Mouse (Mus musculus): ENCODE data around the gene Zfp579.

GRCm38 (mm10) chr7:4988250-4988649 is 7.7 kb downstream of the Zfp579 start:
- TF ChIP-seq CTCF (IDR thresholded peaks at IDR 0.05; ENCODE audit: low read depth, low read length) (no peak), POLR2A (IDR thresholded peaks at IDR 0.05; ENCODE audit: extremely low read depth, insufficient read depth, low read length) (no peak)

Data from liver, adult 2 months (tissue).